Mouse (Mus musculus) retina, postnatal 1 day (tissue): Measurements from ENCODE around the gene Gm48552.

Experiments
- DNase-seq: peaks from one replicate; pipeline ENCODE4 v3.0.0-alpha.2; 2012

Gene Gm48552

DNA sequence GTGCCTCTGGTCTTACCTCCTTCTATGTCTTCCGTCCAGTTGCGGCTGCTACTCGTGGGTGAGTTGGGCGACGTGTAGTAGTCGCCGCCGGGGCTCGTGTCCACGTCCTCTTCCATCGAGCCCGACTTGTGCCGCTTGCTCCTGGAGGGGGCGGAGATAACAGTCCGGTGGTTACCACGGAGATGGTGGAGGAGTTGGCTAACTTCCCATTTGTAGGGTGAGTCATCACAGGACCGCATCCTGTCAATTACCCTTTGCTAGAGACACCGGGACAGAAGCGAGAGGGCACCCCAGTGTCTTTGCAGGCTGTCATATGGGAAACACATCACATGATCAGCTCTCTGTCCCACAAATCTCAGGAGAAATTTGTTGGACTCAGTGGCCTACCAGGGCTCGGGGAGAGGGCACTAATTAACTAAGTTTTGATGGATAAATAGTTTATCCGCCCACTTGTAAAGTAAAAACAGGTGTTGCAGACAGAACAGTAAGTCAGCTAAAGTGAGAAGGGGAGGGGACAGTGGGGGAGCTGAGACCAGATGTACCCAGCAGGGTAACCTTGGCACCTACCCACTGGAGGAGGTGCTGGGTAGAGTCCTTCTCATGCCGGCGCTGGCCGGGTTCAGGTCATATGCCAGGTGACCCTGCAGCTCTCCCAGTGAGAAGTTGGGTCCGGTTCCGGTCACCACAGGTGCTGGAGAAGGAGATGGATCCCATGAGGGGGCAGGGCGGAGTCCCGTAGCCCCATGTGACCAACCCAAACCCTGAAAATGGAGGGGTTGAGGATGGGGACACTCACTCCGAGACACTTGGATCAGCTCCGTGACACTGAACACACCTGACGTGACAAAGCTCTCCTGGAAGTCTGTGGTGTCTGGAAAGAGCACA is 19.0 kb downstream of the Gm48552 start:
- peak; percentile 87 for DNase-seq

DNA sequence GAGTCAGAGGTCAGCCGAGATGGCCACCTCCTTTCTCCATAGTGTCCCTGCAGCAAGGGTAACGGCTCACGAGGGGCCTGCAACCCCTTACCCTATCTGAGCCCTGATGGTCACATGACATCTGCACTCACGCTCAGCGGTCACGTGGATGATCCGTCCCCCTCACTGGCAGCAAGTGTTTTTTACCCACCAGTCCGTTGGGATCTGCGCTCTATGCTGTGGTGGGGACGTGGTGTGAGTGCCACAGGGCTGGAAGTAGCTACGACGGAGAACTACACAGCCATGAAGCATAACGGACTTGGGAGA is 19.6 kb downstream of the Gm48552 start:
- no peak for DNase-seq

- DNase-seq: peak; percentile 86
Measured at GRCm38 (mm10) chr10:81408871-81409291, 20.1 kb downstream of the Gm48552 start.

DNA sequence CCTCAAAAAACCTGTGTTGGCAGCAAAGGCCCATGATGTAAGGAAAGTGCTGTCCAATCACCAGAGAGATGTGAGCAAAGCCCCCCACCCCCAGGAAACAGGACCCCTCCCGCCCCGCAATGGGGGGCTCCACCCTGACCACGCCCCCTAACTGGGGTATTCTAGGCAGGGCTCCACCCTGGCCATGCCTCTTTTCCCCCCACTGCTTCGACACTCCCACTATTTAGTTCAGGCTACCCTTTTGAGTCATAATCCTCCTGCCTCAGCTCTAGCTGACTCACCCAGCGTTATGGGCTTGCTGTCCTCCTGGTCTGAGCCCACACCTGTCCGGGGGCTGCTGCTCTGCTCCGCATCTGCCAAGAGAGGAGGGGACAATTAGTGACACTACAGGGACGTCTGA is 20.5 kb downstream of the Gm48552 start:
- DNase-seq: no peak

- no peak for DNase-seq
Measured at GRCm38 (mm10) chr10:81410350-81410749, 21.5 kb downstream of the Gm48552 start.

GRCm38 (mm10) chr10:81410981-81411380 is 22.2 kb downstream of the Gm48552 start:
- DNase-seq: no peak

- peak; percentile 67 for DNase-seq
Measured at GRCm38 (mm10) chr10:81411471-81412400, 22.9 kb downstream of the Gm48552 start.

DNA sequence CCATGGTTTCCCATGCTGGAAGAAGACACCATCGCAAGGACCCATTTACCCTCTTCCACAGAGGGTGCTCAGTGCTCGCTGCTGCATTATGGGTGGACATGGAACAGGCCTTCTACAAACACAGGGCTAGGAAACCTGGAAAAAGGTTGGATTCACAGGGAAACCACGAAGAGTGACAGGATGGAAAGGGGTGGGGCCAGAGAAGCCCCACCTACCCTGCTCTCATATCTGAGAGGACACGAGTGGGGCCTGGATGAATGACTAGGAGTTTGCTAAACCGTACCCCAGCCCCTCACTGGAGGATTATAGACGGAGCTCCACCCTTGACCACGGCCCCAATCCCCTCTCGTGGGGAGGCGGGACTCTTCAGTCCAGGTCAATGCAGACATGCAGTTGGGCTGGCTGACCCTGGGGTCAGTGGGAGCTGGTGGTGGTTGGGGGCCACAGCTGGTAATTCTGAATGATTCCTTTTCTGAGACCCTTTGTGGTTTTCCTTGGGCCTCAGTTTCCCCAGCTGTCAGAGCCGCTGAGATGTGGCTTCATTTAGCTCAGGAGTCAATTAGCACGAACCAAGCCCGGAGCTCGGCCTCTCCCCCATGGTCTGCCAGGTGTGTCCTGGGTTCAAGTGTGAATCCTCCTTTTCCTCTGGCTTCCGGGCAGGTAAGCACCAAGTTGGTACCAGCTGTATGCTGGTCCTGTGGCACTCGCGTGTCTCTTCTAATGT is 23.9 kb downstream of the Gm48552 start:
- no peak for DNase-seq

GRCm38 (mm10) chr10:81413310-81414261 is 24.8 kb downstream of the Gm48552 start:
- peak; percentile 90 for DNase-seq

- peak; percentile 86 for DNase-seq
Measured at GRCm38 (mm10) chr10:81414682-81415081, 25.9 kb downstream of the Gm48552 start.

GRCm38 (mm10) chr10:81415146-81415545 is 26.3 kb downstream of the Gm48552 start:
- DNase-seq: no peak

DNA sequence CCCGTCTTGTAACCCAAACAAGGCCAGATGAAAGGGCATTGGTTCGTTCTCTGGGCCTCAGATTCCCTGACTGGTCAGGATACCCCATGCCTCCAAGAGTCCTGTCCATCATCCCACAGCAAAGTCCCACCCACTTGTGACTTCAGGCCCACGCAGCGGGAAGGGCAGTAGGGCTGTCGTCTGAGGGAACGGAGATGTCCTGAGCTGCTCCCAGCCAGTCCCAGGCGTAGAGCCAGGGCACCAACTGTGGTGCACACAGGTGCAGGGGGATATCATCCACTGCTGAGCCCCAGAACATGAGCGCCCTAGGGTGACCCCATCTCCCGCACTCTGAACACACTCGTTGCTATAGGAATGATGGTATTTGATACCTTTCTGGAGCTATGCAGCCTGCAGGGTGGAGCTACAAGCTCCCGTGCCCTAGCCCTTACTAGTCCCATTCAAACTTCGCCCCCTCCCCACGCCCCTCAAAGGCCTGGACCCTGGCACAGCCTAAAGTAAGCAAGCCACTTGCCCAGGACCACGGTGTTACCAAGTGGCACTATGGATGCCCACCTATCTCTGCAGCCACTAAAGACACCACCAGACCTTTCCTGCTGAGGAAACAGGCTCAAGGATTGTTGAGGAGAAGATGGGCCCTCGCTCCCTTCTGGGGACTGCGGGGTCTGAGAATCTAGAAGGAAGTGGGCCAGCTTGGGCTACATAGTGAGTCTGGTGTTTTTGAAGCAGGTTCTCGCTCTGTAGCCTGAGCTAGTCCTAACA is 26.9 kb downstream of the Gm48552 start:
- no peak for DNase-seq

GRCm38 (mm10) chr10:81416581-81417226 is 27.9 kb downstream of the Gm48552 start:
- DNase-seq: peak; percentile 96

DNA sequence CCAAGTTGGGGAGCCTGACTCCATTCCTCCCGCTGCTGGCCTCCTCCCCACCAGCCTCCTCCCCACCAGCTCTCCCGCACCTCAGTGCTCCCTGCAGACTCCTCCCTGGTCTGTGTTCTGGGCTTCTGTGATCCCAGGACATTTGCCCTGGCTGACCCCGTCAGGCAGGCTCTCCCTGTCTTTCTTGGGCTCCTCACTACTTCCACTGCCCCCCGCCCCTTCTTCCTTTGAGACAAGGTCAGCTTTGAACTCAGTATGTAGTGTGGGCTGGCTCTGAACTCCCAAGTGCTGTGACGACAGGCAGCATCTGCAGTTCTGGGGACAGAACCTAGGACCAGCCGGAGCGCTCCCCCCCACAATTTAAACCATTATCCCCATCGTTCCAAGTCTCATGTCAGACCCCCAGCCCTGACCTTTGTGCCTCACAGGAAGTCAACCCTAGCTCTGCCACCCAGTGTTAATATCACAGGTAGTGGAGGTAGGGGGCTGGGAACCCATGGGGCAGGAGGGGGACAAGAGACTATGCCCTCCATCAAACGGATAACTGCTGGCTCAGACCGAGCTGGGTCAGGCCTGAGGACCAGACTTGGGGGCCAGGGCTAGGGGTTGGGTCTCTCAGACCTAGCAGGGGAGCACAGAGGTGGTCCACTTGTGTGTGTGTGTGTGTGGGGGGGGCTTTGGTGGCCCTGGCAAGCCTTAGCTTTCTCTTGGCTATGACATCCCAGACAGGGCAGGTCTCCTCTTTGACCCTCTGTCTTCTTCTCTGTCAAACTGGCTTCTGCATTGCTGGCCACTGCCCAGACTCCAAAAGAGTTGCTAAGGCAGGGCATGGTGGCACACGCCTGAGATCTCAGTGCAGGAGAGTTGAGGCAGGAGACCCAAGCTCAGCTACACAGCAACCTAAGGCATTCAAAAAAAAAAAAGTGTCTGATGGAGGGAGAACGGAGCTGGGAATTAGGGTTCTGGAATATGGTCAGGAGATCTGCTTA is 28.7 kb downstream of the Gm48552 start:
- no peak for DNase-seq

DNA sequence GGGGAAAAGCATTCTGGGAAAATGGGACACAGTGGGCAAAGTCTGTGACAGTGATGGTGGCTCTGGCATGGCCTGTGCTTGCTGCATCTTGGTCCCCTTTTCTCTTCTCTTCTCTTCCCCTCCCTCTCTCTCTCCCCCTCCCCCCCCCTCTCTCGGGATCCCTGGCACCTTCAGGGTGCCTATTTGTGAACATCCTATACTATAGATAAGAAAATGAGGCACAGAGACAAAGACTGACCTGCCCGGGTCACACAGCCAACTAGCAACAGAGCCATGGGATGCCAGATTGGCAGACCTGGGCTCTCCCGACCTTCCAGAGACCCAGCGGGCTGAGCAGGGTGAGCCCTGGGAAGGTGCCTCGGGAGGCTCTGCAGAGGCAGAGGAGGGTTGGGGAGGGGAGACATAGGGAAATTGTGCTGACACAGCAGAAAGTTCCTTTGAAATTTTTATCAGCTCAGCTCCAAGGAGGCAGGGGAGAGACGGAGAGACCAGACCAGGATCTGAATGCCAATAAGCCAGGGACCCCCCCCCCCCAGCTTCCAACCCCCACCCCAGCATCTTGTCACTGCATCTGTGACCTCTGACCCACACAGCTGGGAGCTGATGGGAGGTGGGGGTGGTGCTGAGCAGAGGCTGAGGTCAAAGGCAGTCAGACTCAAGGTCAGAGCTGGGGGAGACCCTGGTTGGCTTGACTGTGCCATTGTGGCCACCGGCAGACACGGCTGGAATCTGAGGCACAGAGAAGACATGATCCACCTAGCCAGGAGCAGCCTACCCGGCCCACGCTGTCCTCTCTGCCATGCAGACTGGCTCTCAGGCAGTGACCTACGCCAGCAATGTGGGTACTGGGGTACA is 29.6 kb downstream of the Gm48552 start:
- DNase-seq: no peak

GRCm38 (mm10) chr10:81419111-81419928 is 30.5 kb downstream of the Gm48552 start:
- DNase-seq: no peak

- no peak for DNase-seq
Measured at GRCm38 (mm10) chr10:81420191-81420767, 31.5 kb downstream of the Gm48552 start.
